Mouse (Mus musculus) limb, embryonic 14.5 days (tissue): ENCODE measurements around the gene Ostm1. TPM values are rescaled to one million over a fixed set of nuclear protein-coding genes. Genes with fewer than 3 reads are reported as not detected.

Experiments used
- ATAC-seq: fragments of 200-750 bp; cut with Nextera tagmentation; 2 replicates; pipeline ENCODE4 v1.8.0; 2017; ENCODE audit warnings: low read depth, moderate number of reproducible peaks, moderate TSS enrichment; ENCODE audit not compliant: low FRiP score
- DNase-seq: peaks from one replicate; pipeline ENCODE4 v3.0.0-alpha.2; 2015; ENCODE audit warnings: low spot score
- H3K27ac ChIP-seq: fragments of 300-500 bp; sonication (generic); replicated peaks from 2 replicates; pipeline ENCODE4 v1.5.1; 2014; ENCODE audit warnings: low read depth, mild to moderate bottlenecking, low read length, moderate library complexity, mixed read lengths
- H3K27me3 ChIP-seq: fragments of 300-500 bp; sonication (generic); 2 replicates; pipeline ENCODE4 v1.6.1; 2014; ENCODE audit warnings: low read length, mixed read lengths; ENCODE audit not compliant: control insufficient read depth, insufficient read depth
- H3K36me3 ChIP-seq: fragments of 300-500 bp; sonication (generic); 2 replicates; pipeline ENCODE4 v1.6.1; 2014; ENCODE audit warnings: mild to moderate bottlenecking, low read length, moderate library complexity, mixed read lengths; ENCODE audit not compliant: control insufficient read depth, insufficient read depth
- H3K4me1 ChIP-seq: fragments of 300-500 bp; sonication (generic); 2 replicates; pipeline ENCODE4 v1.6.1; 2014; ENCODE audit warnings: antibody characterized with exemption, low read length, mixed read lengths; ENCODE audit not compliant: control insufficient read depth, insufficient read depth
- H3K4me2 ChIP-seq: fragments of 300-500 bp; sonication (generic); replicated peaks from 2 replicates; pipeline ENCODE4 v1.6.1; 2014; ENCODE audit warnings: low read depth, mild to moderate bottlenecking, low read length, moderate library complexity; ENCODE audit not compliant: severe bottlenecking
- H3K4me3 ChIP-seq: fragments of 300-500 bp; sonication (generic); replicated peaks from 2 replicates; pipeline ENCODE4 v1.5.1; 2014; ENCODE audit warnings: low read length
- H3K9ac ChIP-seq: fragments of 300-500 bp; sonication (generic); 2 replicates; pipeline ENCODE4 v1.6.1; 2014; ENCODE audit warnings: mild to moderate bottlenecking, low read depth, low read length, moderate library complexity; ENCODE audit not compliant: severe bottlenecking
- H3K9me3 ChIP-seq: fragments of 300-500 bp; sonication (generic); 2 replicates; pipeline ENCODE4 v1.6.1; 2016; ENCODE audit warnings: low read length; ENCODE audit not compliant: control insufficient read depth
- POLR2A ChIP-seq: fragments of 200-500 bp; IDR thresholded peaks from 2 replicates; pipeline ENCODE4 v1.8.0; 2012; ENCODE audit warnings: inconsistent platforms, mild to moderate bottlenecking, moderate library complexity, borderline replicate concordance; ENCODE audit not compliant: insufficient read depth, insufficient read length; ENCODE audit errors: extremely low read depth
- WGBS: fragments of 180-500 bp; shearing (Covaris S2); extraction: QIAGEN DNeasy Blood & Tissue Kit; methylation state at CpG from one replicate; pipeline ENCODE4 v1.1.7; 2014; 5-methylcytosine and 5-hydroxymethylcytosine counted together
- polyA plus RNA-seq, 2 experiments: library from polyadenylated mRNA; depleted of rRNA in 1 of 2; stranded (reverse) in 1 of 2; unstranded in 1 of 2; fragments of >200 nt; fragmentation: Nextera tagmentation in 1 of 2; extraction: Ambion mirVana in 1 of 2; gene quantifications; 2 replicates each; pipeline versions ENCODE4 v1.2.1 to v1.2.3; 2012 to 2014

Ostm1 gene
- polyA plus RNA-seq, 2 experiments: 6.9 to 12.0 TPM

GRCm38 (mm10) chr10:42632453-42633360 is 49.1 kb downstream of the Ostm1 start:
- no peaks in the 10 kb centered on the region for H3K36me3 ChIP-seq
- DNase-seq (no peak), ATAC-seq (no peak)
- H3K4me1 ChIP-seq: peaks cover 12% of the 10 kb centered on the region; the same call in 1 of the 2 replicates
- no peaks in the 10 kb centered on the region for H3K9me3 ChIP-seq
- H3K4me2 ChIP-seq: peak overlapping the region; percentile 39
- no peak for TF ChIP-seq POLR2A
- H3K27me3 ChIP-seq: peaks cover 99% of the 10 kb centered on the region
- 0 out of 2 replicates have a peak overlapping the region, but pooled peaks have one; percentile 25 for H3K9ac ChIP-seq
- WGBS: 2% methylated on average over 39 of the region's 39 CpGs
- H3K4me3 ChIP-seq: peak overlapping the region; percentile 31
- H3K27ac ChIP-seq: no peak overlapping the region

GRCm38 (mm10) chr10:42633361-42634121 is 49.9 kb downstream of the Ostm1 start:
- Histone ChIP-seq H3K9me3 (no peaks in the 10 kb centered on the region), H3K27ac (no peak overlapping the region), H3K36me3 (no peaks in the 10 kb centered on the region), H3K27me3 (peaks cover 93% of the 10 kb centered on the region), H3K4me1 (peaks cover 12% of the 10 kb centered on the region; the same call in 1 of the 2 replicates), H3K4me2 (peak overlapping the region; percentile 39), H3K9ac (0 out of 2 replicates have a peak overlapping the region, but pooled peaks have one; percentile 25), H3K4me3 (peak overlapping the region; percentile 31)
- DNase-seq: no peak
- no peak for ATAC-seq
- no peak for TF ChIP-seq POLR2A
- 8% methylated on average over 23 of the region's 23 CpGs for WGBS

DNA sequence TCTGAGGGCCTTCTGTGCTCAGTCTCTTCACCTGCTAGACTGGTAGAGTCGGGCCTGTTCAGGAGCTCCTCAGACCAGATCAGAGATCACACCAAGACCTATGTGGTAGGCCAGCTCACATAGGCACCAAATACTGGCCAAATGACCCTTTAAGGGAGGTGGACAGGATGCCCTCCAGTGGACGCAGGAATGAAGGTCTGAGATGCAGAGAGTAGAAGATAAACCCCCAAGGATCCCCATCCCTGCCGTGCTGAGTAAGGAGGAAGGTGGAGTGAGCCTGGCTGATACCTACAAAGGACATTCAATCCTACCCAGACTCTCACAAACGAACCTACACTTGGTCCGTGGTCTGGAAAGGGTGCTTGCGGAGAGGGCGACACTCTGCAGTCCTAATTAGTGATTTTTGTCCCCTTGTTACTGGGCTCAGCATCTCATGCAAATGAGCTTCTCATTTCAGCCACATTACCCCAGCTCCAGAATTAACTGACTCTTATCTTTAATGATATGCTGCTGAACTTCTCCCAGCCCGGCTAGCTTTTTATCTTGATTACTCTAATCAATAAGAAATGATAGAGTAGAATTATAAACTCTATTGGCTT is 50.6 kb downstream of the Ostm1 start:
- no peak overlapping the region for H3K4me2 ChIP-seq
- no peak overlapping the region for H3K9ac ChIP-seq
- H3K9me3 ChIP-seq: no peaks in the 10 kb centered on the region
- H3K36me3 ChIP-seq: no peaks in the 10 kb centered on the region
- H3K27me3 ChIP-seq: peaks cover 86% of the 10 kb centered on the region
- H3K4me3 ChIP-seq: no peak overlapping the region
- H3K27ac ChIP-seq: no peak overlapping the region
- no peak for TF ChIP-seq POLR2A
- WGBS: 2% methylated on average over 8 of the region's 8 CpGs
- no peak for DNase-seq
- no peak for ATAC-seq
- peaks cover 12% of the 10 kb centered on the region; the same call in 1 of the 2 replicates for H3K4me1 ChIP-seq

DNA sequence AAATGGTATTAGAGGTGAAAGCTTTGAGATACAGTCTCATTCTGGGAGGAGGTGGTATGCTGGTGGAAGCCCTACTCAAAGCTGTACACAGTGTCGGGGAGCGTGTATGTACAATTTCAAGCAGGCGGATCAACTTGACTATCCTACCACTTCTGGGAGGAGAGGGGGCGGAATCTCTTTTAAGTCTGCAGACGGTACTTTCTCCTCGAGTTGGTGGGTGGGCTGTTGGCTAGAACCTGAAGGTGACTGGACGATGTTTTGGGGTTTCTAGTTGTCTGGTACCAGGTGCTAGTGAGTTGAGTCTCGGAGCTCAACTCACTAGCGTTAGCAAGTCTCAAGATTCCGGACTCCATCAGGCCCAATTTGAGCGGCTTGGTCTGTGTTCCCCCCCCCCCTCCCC is 51.4 kb downstream of the Ostm1 start:
- no peak for DNase-seq
- WGBS: 1% methylated on average over 11 of the region's 11 CpGs
- Histone ChIP-seq H3K9me3 (no peaks in the 10 kb centered on the region), H3K27ac (no peak overlapping the region), H3K27me3 (peaks cover 78% of the 10 kb centered on the region), H3K36me3 (no peaks in the 10 kb centered on the region), H3K9ac (no peak overlapping the region), H3K4me3 (no peak overlapping the region), H3K4me1 (peaks cover 12% of the 10 kb centered on the region; the same call in 1 of the 2 replicates), H3K4me2 (no peak overlapping the region)
- no peak for TF ChIP-seq POLR2A
- ATAC-seq: no peak

- peak overlapping the region; percentile 21 for H3K4me3 ChIP-seq
- peaks cover 70% of the 10 kb centered on the region for H3K27me3 ChIP-seq
- no peaks in the 10 kb centered on the region for H3K36me3 ChIP-seq
- no peak overlapping the region for H3K9ac ChIP-seq
- no peak for ATAC-seq
- H3K4me2 ChIP-seq: peak overlapping the region; percentile 38
- 1% methylated on average over 46 of the region's 52 CpGs for WGBS
- peak; percentile 3 for DNase-seq
- H3K4me1 ChIP-seq: peaks cover 12% of the 10 kb centered on the region; the same call in 1 of the 2 replicates
- H3K27ac ChIP-seq: no peak overlapping the region
- no peaks in the 10 kb centered on the region for H3K9me3 ChIP-seq
- no peak for TF ChIP-seq POLR2A
These were observed 52.1 kb downstream of the Ostm1 start for GRCm38 (mm10) chr10:42635566-42636359.
